Mouse (Mus musculus) lung, adult 2 months (tissue): ENCODE results near the gene Zfp513.

Experiments used
- CTCF ChIP-seq: fragments of 200-500 bp; IDR thresholded peaks from 2 replicates; pipeline ENCODE4 v1.5.1; 2011; ENCODE audit warnings: mild to moderate bottlenecking, low read length, control low read depth; ENCODE audit not compliant: insufficient read depth
- POLR2A ChIP-seq: fragments of 200-500 bp; IDR thresholded peaks from 2 replicates; pipeline ENCODE4 v1.6.1; 2011; ENCODE audit warnings: low read depth, mild to moderate bottlenecking, control low read depth, low read length, borderline replicate concordance; ENCODE audit errors: extremely low read depth

DNA sequence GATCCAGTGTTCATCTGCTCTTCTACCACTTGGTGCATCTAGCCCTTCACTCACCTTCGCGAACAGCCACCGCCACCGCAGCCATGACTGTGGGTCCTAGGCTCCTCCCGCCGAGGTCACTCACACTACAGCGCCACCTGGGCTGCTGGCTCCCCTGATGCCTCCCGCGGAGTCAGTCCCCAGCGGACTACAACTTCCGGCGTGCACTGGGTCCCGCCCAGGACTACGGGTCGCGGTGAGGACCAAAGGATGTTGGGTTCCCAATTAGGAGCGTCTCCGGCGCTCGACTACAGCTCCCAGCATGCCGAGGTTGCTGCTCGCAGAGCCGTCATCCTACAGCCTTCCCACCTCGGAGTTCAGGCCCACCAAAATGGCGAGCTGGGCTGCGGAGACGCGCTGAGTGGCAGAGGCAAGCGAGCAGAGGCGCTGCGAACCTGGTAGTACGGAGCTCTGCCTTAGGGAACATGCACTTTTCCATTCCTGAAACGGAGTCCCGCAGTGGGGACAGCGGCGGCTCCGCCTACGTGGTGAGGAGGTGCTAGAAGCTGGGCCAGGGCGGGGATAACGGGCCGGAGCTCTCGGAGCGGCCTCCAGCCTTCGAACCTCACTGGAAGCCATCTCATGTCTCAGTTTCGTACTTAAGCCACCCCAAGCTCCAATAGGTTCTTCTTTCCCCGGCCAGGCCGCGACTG is 9.0 kb downstream of the Zfp513 start, which contains the start of the genes Snx17 and Eif2b4:
- 0 out of 2 replicates have a peak, but pooled peaks have one; percentile 11 for TF ChIP-seq CTCF
- TF ChIP-seq POLR2A: peak; percentile 85; the same call in 1 of the 2 replicates
